Mouse (Mus musculus): ENCODE measurements around the gene Dnajc14.

DNA sequence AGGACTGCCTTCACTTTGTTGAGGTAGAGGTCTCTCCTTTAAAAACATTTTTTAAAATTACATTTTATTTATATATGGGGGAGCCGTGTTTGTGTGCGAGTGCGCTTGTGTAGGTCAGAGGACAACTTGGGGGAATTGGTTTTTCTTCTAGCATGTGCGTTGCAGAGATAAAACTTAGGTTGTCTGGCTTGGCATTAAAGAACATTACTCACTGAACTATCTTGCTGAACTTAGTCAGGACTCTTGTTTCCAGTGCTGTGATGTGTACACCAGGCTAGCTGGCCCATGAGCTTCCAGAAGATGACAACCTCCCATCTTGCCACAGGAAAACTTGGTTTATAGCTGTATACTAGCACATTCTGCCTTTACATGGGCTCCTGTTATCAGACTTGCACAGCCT, 42.8 kb downstream of the Dnajc14 start:
- no peak for TF ChIP-seq CTCF (IDR thresholded peaks at IDR 0.05; ENCODE audit: low read depth, low read length)
- no peak for TF ChIP-seq POLR2A (IDR thresholded peaks at IDR 0.05; ENCODE audit: insufficient read depth, low read length)
- TF ChIP-seq EP300 (IDR thresholded peaks at IDR 0.05; ENCODE audit: insufficient read depth, low read depth, low read length): no peak
